Mouse (Mus musculus): ENCODE measurements at regions not wholly inside any gene's neighbourhood (a gene's known extent, or its start where the extent isn't known, plus 50 kb on each side); places are given as distances from the start of the nearest gene placed in this dataset.

DNA sequence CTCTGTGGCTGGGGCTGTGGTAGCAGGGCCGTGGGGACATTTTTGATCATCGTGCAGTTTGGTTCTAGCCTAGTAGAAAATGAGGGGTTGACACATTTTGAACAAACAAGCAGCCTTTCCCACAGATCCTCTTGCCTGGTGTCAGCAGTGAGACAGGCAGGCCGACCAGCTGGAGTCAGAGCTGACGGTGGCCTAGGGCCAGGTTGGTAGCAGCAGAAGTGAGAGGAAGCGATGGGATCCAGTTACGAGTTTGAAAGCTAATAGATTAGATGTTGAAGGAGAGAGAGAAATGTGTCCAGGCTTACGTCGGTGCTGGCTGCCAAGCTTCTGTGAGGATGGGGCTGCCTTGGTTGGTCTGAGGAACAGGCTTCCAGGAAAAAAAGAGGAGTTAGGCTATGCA is 134.1 kb upstream of the Grik3 start:
- TF ChIP-seq POLR2A (IDR thresholded peaks at IDR 0.05; ENCODE audit: control insufficient read depth, low read depth, low read length) (no peak), CTCF (IDR thresholded peaks at IDR 0.05; ENCODE audit: control insufficient read depth, insufficient read depth, insufficient replicate concordance, low read depth, low read length) (no peak)

All from testis, adult 2 months (tissue).